12 mouse cellular contexts compared by ENCODE assay signal in genomic region chr8:70409019-70409418, GRCm38 (mm10). TPM values are rescaled to one million over a fixed set of nuclear protein-coding genes. Genes with fewer than 3 reads are reported as not detected.
DNase-seq lines count a peak whose midpoint lies in the region; ATAC-seq lines count a peak whose summit lies in the region.
"Had no signal": no experiment of that assay in that cellular context is flagged by ENCODE, and none has a peak within 500 bp of the region (broad histone marks: within the 10 kb centered on the region; RNA-seq: fewer than 3 reads in every experiment).

No protein-coding gene starts in this region.

- H3K36me3 ChIP-seq in heart, embryonic 16.5 days (ENCODE audit: control insufficient read depth, insufficient read depth) = no peaks in the 10 kb centered on the region; the same call in 1 of the 2 replicates
- H3K36me3 ChIP-seq in embryonic facial prominence, embryonic 12.5 days = peaks cover 19% of the 10 kb centered on the region
- H3K36me3 ChIP-seq in hindbrain, embryonic 15.5 days = peaks cover 8% of the 10 kb centered on the region; the same call in 1 of the 2 replicates
- H3K36me3 ChIP-seq in midbrain, embryonic 15.5 days (replicated peaks) = peaks cover 6% of the 10 kb centered on the region; the same call in 1 of the 2 replicates

- 83% methylated on average over 10 of the region's 10 CpGs for WGBS in heart, embryonic 16.5 days
- WGBS in embryonic facial prominence, embryonic 12.5 days = 79% methylated on average over 10 of the region's 10 CpGs
- 61% methylated on average over 10 of the region's 10 CpGs for WGBS in hindbrain, embryonic 15.5 days
- 71% methylated on average over 10 of the region's 10 CpGs for WGBS in midbrain, embryonic 15.5 days

- H3K27me3 ChIP-seq in heart, embryonic 16.5 days (ENCODE audit: control insufficient read depth, insufficient read depth, low read length) = no peaks in the 10 kb centered on the region
- H3K27me3 ChIP-seq in embryonic facial prominence, embryonic 12.5 days = no peaks in the 10 kb centered on the region
- H3K27me3 ChIP-seq in hindbrain, embryonic 15.5 days = no peaks in the 10 kb centered on the region
- no peaks in the 10 kb centered on the region for H3K27me3 ChIP-seq in midbrain, embryonic 15.5 days (replicated peaks)
- H3K27me3 ChIP-seq: CH12.LX had no signal

- DNase-seq in heart, adult 11 months = no peak
- no peak for DNase-seq in left cerebral cortex, adult 8-10 months (ENCODE audit: low spot score in 2 of 2)
- no peak for DNase-seq in T-cell, adult 2 months (ENCODE audit: low spot score)
- no peak for DNase-seq in urinary bladder, adult 2 months (ENCODE audit: low spot score)
- DNase-seq: cerebellum, adult 11 months; thymus, postnatal 14 days had no signal

- H3K9ac ChIP-seq in heart, embryonic 16.5 days (ENCODE audit: low read length) = peak overlapping the region; percentile 49
- H3K9ac ChIP-seq in embryonic facial prominence, embryonic 12.5 days = 0 out of 2 replicates have a peak overlapping the region, but pooled peaks have one; percentile 24
- H3K9ac ChIP-seq in hindbrain, embryonic 15.5 days = peak overlapping the region; percentile 3
- H3K9ac ChIP-seq in midbrain, embryonic 15.5 days = no peak overlapping the region

- no peak overlapping the region for H3K4me3 ChIP-seq in heart, embryonic 16.5 days (ENCODE audit: low read length)
- H3K4me3 ChIP-seq in embryonic facial prominence, embryonic 12.5 days = no peak overlapping the region
- H3K4me3 ChIP-seq in hindbrain, embryonic 15.5 days = no peak overlapping the region
- H3K4me3 ChIP-seq in midbrain, embryonic 15.5 days = no peak overlapping the region

- ATAC-seq in heart, embryonic 16.5 days (replicated peaks; ENCODE audit: extremely low read depth, insufficient read depth, low FRiP score) = no peak
- ATAC-seq in embryonic facial prominence, embryonic 12.5 days (ENCODE audit: insufficient number of reproducible peaks, insufficient read depth, low FRiP score, low TSS enrichment) = no peak
- ATAC-seq in hindbrain, embryonic 15.5 days (ENCODE audit: low FRiP score, low read depth) = no peak
- ATAC-seq in midbrain, embryonic 15.5 days (replicated peaks) = no peak

- no peaks in the 10 kb centered on the region for H3K9me3 ChIP-seq in heart, embryonic 16.5 days (replicated peaks; ENCODE audit: control insufficient read depth, low read length)
- no peaks in the 10 kb centered on the region for H3K9me3 ChIP-seq in embryonic facial prominence, embryonic 12.5 days
- no peaks in the 10 kb centered on the region for H3K9me3 ChIP-seq in hindbrain, embryonic 15.5 days
- no peaks in the 10 kb centered on the region for H3K9me3 ChIP-seq in midbrain, embryonic 15.5 days

- H3K4me2 ChIP-seq in heart, embryonic 16.5 days (ENCODE audit: low read depth, low read length) = no peak overlapping the region
- no peak overlapping the region for H3K4me2 ChIP-seq in embryonic facial prominence, embryonic 12.5 days (replicated peaks)
- no peak overlapping the region for H3K4me2 ChIP-seq in hindbrain, embryonic 15.5 days
- H3K4me2 ChIP-seq in midbrain, embryonic 15.5 days = no peak overlapping the region

- H3K4me1 ChIP-seq in heart, embryonic 16.5 days (ENCODE audit: control insufficient read depth, insufficient read depth, low read length) = peaks cover 36% of the 10 kb centered on the region
- H3K4me1 ChIP-seq in embryonic facial prominence, embryonic 12.5 days = peaks cover 23% of the 10 kb centered on the region
- peaks cover 27% of the 10 kb centered on the region for H3K4me1 ChIP-seq in hindbrain, embryonic 15.5 days (replicated peaks)
- H3K4me1 ChIP-seq in midbrain, embryonic 15.5 days = peaks cover 19% of the 10 kb centered on the region

- peak overlapping the region; percentile 43; the same call in 1 of the 2 replicates for H3K27ac ChIP-seq in heart, embryonic 16.5 days (ENCODE audit: low read length)
- peak overlapping the region; percentile 58; the same call in 1 of the 2 replicates for H3K27ac ChIP-seq in embryonic facial prominence, embryonic 12.5 days
- H3K27ac ChIP-seq in hindbrain, embryonic 15.5 days (replicated peaks) = peak overlapping the region; percentile 75
- H3K27ac ChIP-seq in midbrain, embryonic 15.5 days = peak overlapping the region; percentile 65

RNA-seq across cellular contexts. Expression of gene Crtc1, which starts 30.4 kb away (rescaled TPM):
- polyA plus RNA-seq in heart, embryonic 16.5 days (2015; fragmentation: Nextera tagmentation; extraction: Ambion mirVana) = 10.2 and 10.7 TPM in 2 replicates
- polyA plus RNA-seq in embryonic facial prominence, embryonic 12.5 days (2016; fragmentation: Nextera tagmentation; extraction: Ambion mirVana) = 22.1 and 24.1 TPM in 2 replicates
- 46.1 and 57.4 TPM in 2 replicates for polyA plus RNA-seq in hindbrain, embryonic 15.5 days (2015; fragmentation: Nextera tagmentation; extraction: Ambion mirVana)
- 57.2 and 58.7 TPM in 2 replicates for polyA plus RNA-seq in midbrain, embryonic 15.5 days (2015; fragmentation: Nextera tagmentation; extraction: Ambion mirVana)
- total RNA-seq in left cerebral cortex, adult 8-10 months (2022) = 100 to 1,000 TPM; 134 to 175 (median 147) TPM
- polyA plus RNA-seq in urinary bladder, adult 2 months (2012; rRNA removed) = 7.9 and 11.7 TPM in 2 replicates

RNA-seq across cellular contexts. Expression of gene Comp, which starts 35.7 kb away (rescaled TPM):
- polyA plus RNA-seq in heart, embryonic 16.5 days (2015; fragmentation: Nextera tagmentation; extraction: Ambion mirVana) = 3.0 and 4.3 TPM in 2 replicates
- polyA plus RNA-seq in embryonic facial prominence, embryonic 12.5 days (2016; fragmentation: Nextera tagmentation; extraction: Ambion mirVana) = 0.61 and 1.4 TPM in 2 replicates
- polyA plus RNA-seq in hindbrain, embryonic 15.5 days (2015; fragmentation: Nextera tagmentation; extraction: Ambion mirVana) = 0.27 and 0.47 TPM in 2 replicates
- polyA plus RNA-seq in midbrain, embryonic 15.5 days (2015; fragmentation: Nextera tagmentation; extraction: Ambion mirVana) = 0.50 and 0.57 TPM in 2 replicates
- 1 to 10 TPM in 1 of 4 experiments, under 1 TPM in 3; 0.20 to 1.0 (median 0.64) TPM for total RNA-seq in left cerebral cortex, adult 8-10 months (2022)
- polyA plus RNA-seq in urinary bladder, adult 2 months (2012; rRNA removed) = 0.22 and 0.23 TPM in 2 replicates
- total RNA-seq: megakaryocyte progenitor cell, adult 5-6 weeks had no signal

RNA-seq across cellular contexts. Expression of gene Upf1, which starts 55.9 kb away (rescaled TPM):
- polyA plus RNA-seq in heart, embryonic 16.5 days (2015; fragmentation: Nextera tagmentation; extraction: Ambion mirVana) = 7.9 and 9.7 TPM in 2 replicates
- 33.7 and 36.0 TPM in 2 replicates for polyA plus RNA-seq in embryonic facial prominence, embryonic 12.5 days (2016; fragmentation: Nextera tagmentation; extraction: Ambion mirVana)
- polyA plus RNA-seq in hindbrain, embryonic 15.5 days (2015; fragmentation: Nextera tagmentation; extraction: Ambion mirVana) = 14.5 and 15.1 TPM in 2 replicates
- 15.1 and 16.0 TPM in 2 replicates for polyA plus RNA-seq in midbrain, embryonic 15.5 days (2015; fragmentation: Nextera tagmentation; extraction: Ambion mirVana)
- 10 to 100 TPM; 55.1 to 60.8 (median 59.2) TPM for total RNA-seq in left cerebral cortex, adult 8-10 months (2022)
- 16.4 and 30.5 TPM in 2 replicates for polyA plus RNA-seq in urinary bladder, adult 2 months (2012; rRNA removed)
